9 mouse cellular contexts compared by ENCODE assay signal in the genomic region with DNA sequence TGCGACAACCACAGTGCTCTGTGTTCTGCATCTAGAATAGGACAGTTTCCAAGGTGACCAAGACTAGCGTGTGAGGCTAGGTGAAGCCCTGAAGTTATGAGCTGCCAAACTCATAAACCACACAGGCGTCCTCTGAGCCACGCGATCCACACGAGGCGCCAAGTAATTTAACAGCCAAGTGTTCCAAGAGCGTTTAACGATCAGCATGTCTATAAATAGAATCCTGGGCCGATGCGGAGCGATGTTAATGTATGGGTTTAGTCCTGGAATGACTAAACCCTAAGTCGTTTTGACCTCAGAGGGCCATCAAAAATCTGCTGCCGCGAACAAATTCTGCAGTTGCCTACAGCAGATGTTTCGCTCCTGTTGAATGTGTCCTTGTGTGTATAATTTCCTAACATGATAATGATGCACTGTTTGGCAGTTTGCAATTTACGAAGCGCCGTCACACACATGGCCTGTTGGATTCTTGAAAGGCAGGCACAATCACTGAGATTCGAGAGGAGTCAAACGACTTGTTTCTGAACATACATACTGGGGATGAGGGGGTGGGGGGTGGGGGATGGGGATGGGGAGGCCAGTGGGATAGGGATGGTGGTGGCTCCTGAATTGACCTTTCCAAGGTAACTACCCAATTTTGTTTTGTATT. TPM values are rescaled to one million over a fixed set of nuclear protein-coding genes. Genes with fewer than 3 reads are reported as not detected.
A peak's percentile ranks its signal among the peaks of the same experiment; 100 is the strongest.
DNase-seq lines count a peak whose midpoint lies in the region; ATAC-seq and TF ChIP-seq lines count a peak whose summit lies in the region.
"Had no signal": no experiment of that assay in that cellular context is flagged by ENCODE, and none has a peak within 500 bp of the region (broad histone marks: within the 10 kb centered on the region; RNA-seq: fewer than 3 reads in every experiment).

No protein-coding gene starts in this region.

- H3K4me3 ChIP-seq in forebrain, embryonic 13.5 days = no peak overlapping the region
- no peak overlapping the region for H3K4me3 ChIP-seq in forebrain, embryonic 11.5 days (ENCODE audit: low read depth, low read length)
- no peak overlapping the region for H3K4me3 ChIP-seq in lung, postnatal 0 days (ENCODE audit: low read depth, low read length)
- H3K4me3 ChIP-seq in intestine, embryonic 16.5 days (ENCODE audit: low read length) = no peak overlapping the region
- H3K4me3 ChIP-seq in neural tube, embryonic 15.5 days (replicated peaks) = 0 out of 2 replicates have a peak overlapping the region, but pooled peaks have one; percentile 6
- H3K4me3 ChIP-seq: left cerebral cortex, adult 2 months had no signal

- DNase-seq in forebrain, embryonic 11.5 days (ENCODE audit: low spot score) = no peak
- DNase-seq in lung, postnatal 0 days (ENCODE audit: low spot score) = peak; percentile 18
- no peak for DNase-seq in lung, postnatal 4 days
- no peak for DNase-seq in lung, postnatal 25 days (ENCODE audit: low spot score)

- H3K4me1 ChIP-seq in forebrain, embryonic 13.5 days = 0 out of 2 replicates have a peak, but pooled peaks cover 8% of the 10 kb centered on the region
- no peaks in the 10 kb centered on the region for H3K4me1 ChIP-seq in forebrain, embryonic 11.5 days (replicated peaks; ENCODE audit: control insufficient read depth, insufficient read depth, low read length)
- no peaks in the 10 kb centered on the region for H3K4me1 ChIP-seq in lung, postnatal 0 days (ENCODE audit: insufficient read depth, low read depth, low read length)
- 0 out of 2 replicates have a peak, but pooled peaks cover 3% of the 10 kb centered on the region for H3K4me1 ChIP-seq in intestine, embryonic 16.5 days (ENCODE audit: control insufficient read depth, insufficient read depth, low read length)
- H3K4me1 ChIP-seq in neural tube, embryonic 15.5 days = peaks cover 16% of the 10 kb centered on the region

- H3K27me3 ChIP-seq in forebrain, embryonic 13.5 days = no peaks in the 10 kb centered on the region
- H3K27me3 ChIP-seq in forebrain, embryonic 11.5 days (ENCODE audit: control insufficient read depth, insufficient read depth, low read length) = no peaks in the 10 kb centered on the region
- no peaks in the 10 kb centered on the region for H3K27me3 ChIP-seq in lung, postnatal 0 days (replicated peaks; ENCODE audit: insufficient read depth, low read length)
- H3K27me3 ChIP-seq in intestine, embryonic 16.5 days (replicated peaks; ENCODE audit: control insufficient read depth, insufficient read depth, low read length) = no peaks in the 10 kb centered on the region
- no peaks in the 10 kb centered on the region for H3K27me3 ChIP-seq in neural tube, embryonic 15.5 days (replicated peaks)

- WGBS in forebrain, embryonic 13.5 days = 66% methylated on average over 21 of the region's 21 CpGs
- WGBS in forebrain, embryonic 11.5 days = 86% methylated on average over 21 of the region's 21 CpGs
- WGBS in lung, postnatal 0 days = 55% methylated on average over 21 of the region's 21 CpGs
- 47% methylated on average over 21 of the region's 21 CpGs for WGBS in intestine, embryonic 16.5 days
- 28% methylated on average over 21 of the region's 21 CpGs for WGBS in neural tube, embryonic 15.5 days

- 0 out of 2 replicates have a peak, but pooled peaks have one; percentile 51 for ATAC-seq in forebrain, embryonic 13.5 days
- ATAC-seq in forebrain, embryonic 11.5 days (replicated peaks; ENCODE audit: low FRiP score) = no peak
- no peak for ATAC-seq in lung, postnatal 0 days
- peak; percentile 36; the same call in 1 of the 2 replicates for ATAC-seq in intestine, embryonic 16.5 days
- peak; percentile 81 for ATAC-seq in neural tube, embryonic 15.5 days (ENCODE audit: low FRiP score)
- ATAC-seq in cerebellum, adult (ENCODE audit: insufficient number of reproducible peaks, low FRiP score, low TSS enrichment) = no peak

- no peak overlapping the region for H3K9ac ChIP-seq in forebrain, embryonic 13.5 days
- H3K9ac ChIP-seq in forebrain, embryonic 11.5 days (ENCODE audit: low read length) = no peak overlapping the region
- no peak overlapping the region for H3K9ac ChIP-seq in lung, postnatal 0 days (replicated peaks; ENCODE audit: low read depth)
- no peak overlapping the region for H3K9ac ChIP-seq in intestine, embryonic 16.5 days (ENCODE audit: low read depth, low read length)
- no peak overlapping the region for H3K9ac ChIP-seq in neural tube, embryonic 15.5 days (replicated peaks)

- no peak for TF ChIP-seq EP300 in lung, postnatal 0 days (IDR thresholded peaks at IDR 0.05)

- 0 out of 2 replicates have a peak, but pooled peaks cover 3% of the 10 kb centered on the region for H3K9me3 ChIP-seq in forebrain, embryonic 13.5 days (replicated peaks)
- H3K9me3 ChIP-seq in forebrain, embryonic 11.5 days (ENCODE audit: control insufficient read depth, low read length) = no peaks in the 10 kb centered on the region; the same call in 1 of the 2 replicates
- H3K9me3 ChIP-seq in lung, postnatal 0 days (ENCODE audit: low read length) = no peaks in the 10 kb centered on the region
- H3K9me3 ChIP-seq in intestine, embryonic 16.5 days (ENCODE audit: control insufficient read depth, low read length) = 0 out of 2 replicates have a peak, but pooled peaks cover 4% of the 10 kb centered on the region
- no peaks in the 10 kb centered on the region for H3K9me3 ChIP-seq in neural tube, embryonic 15.5 days (replicated peaks)

- no peak overlapping the region for H3K27ac ChIP-seq in forebrain, embryonic 13.5 days
- H3K27ac ChIP-seq in forebrain, embryonic 11.5 days (ENCODE audit: low read depth, low read length) = no peak overlapping the region
- no peak overlapping the region for H3K27ac ChIP-seq in lung, postnatal 0 days (ENCODE audit: low read length)
- H3K27ac ChIP-seq in intestine, embryonic 16.5 days (ENCODE audit: low read length) = no peak overlapping the region
- peak overlapping the region; percentile 60 for H3K27ac ChIP-seq in neural tube, embryonic 15.5 days (replicated peaks)
- H3K27ac ChIP-seq: left cerebral cortex, adult 2 months had no signal

- H3K36me3 ChIP-seq in forebrain, embryonic 13.5 days (ENCODE audit: poor library complexity, severe bottlenecking) = no peaks in the 10 kb centered on the region
- no peaks in the 10 kb centered on the region for H3K36me3 ChIP-seq in forebrain, embryonic 11.5 days (ENCODE audit: control insufficient read depth, insufficient read depth, low read length)
- H3K36me3 ChIP-seq in lung, postnatal 0 days (ENCODE audit: insufficient read depth, low read length) = no peaks in the 10 kb centered on the region
- H3K36me3 ChIP-seq in intestine, embryonic 16.5 days (ENCODE audit: control insufficient read depth, insufficient read depth, low read length) = no peaks in the 10 kb centered on the region
- no peaks in the 10 kb centered on the region for H3K36me3 ChIP-seq in neural tube, embryonic 15.5 days

- no peak overlapping the region for H3K4me2 ChIP-seq in forebrain, embryonic 13.5 days
- H3K4me2 ChIP-seq in forebrain, embryonic 11.5 days (ENCODE audit: low read depth, low read length, severe bottlenecking) = no peak overlapping the region
- no peak overlapping the region for H3K4me2 ChIP-seq in lung, postnatal 0 days (replicated peaks; ENCODE audit: low read depth, low read length)
- H3K4me2 ChIP-seq in intestine, embryonic 16.5 days (ENCODE audit: low read depth, low read length) = no peak overlapping the region
- H3K4me2 ChIP-seq in neural tube, embryonic 15.5 days = peak overlapping the region; percentile 45

- no peak for TF ChIP-seq CTCF in lung, postnatal 0 days (IDR thresholded peaks at IDR 0.05)

RNA-seq across cellular contexts. Expression of a gene that starts 33.0 kb away (rescaled TPM):
- polyA plus RNA-seq in forebrain, embryonic 13.5 days (2015; fragmentation: Nextera tagmentation; extraction: Ambion mirVana) = 93.9 and 125 TPM in 2 replicates
- 150 and 153 TPM in 2 replicates for polyA plus RNA-seq in forebrain, embryonic 11.5 days (2014; fragmentation: Nextera tagmentation; extraction: Ambion mirVana)
- polyA plus RNA-seq in lung, postnatal 0 days (2015; fragmentation: Nextera tagmentation; extraction: Ambion mirVana) = 60.2 and 63.9 TPM in 2 replicates
- 83.8 and 89.4 TPM in 2 replicates for polyA plus RNA-seq in intestine, embryonic 16.5 days (2015; fragmentation: Nextera tagmentation; extraction: Ambion mirVana)
- polyA plus RNA-seq in neural tube, embryonic 15.5 days (2015; fragmentation: Nextera tagmentation; extraction: Ambion mirVana) = 89.9 and 101 TPM in 2 replicates

Comparison
In these comparisons a context has a peak if more than half of its experiments do, and no peak if none do; other contexts are left out.
1. ATAC-seq: peak in forebrain, embryonic 13.5 days (single experiment), intestine, embryonic 16.5 days (single experiment) and neural tube, embryonic 15.5 days (single experiment); none in forebrain, embryonic 11.5 days (single experiment), lung, postnatal 0 days (single experiment) and cerebellum, adult (single experiment).